Mouse (Mus musculus): ENCODE data around the gene Tmem72. TPM values are rescaled to one million over a fixed set of nuclear protein-coding genes. Genes with fewer than 3 reads are reported as not detected.

The Tmem72 gene
- total RNA-seq, 2 experiments from 2014 or later: 0.16 to 0.33 TPM

DNA sequence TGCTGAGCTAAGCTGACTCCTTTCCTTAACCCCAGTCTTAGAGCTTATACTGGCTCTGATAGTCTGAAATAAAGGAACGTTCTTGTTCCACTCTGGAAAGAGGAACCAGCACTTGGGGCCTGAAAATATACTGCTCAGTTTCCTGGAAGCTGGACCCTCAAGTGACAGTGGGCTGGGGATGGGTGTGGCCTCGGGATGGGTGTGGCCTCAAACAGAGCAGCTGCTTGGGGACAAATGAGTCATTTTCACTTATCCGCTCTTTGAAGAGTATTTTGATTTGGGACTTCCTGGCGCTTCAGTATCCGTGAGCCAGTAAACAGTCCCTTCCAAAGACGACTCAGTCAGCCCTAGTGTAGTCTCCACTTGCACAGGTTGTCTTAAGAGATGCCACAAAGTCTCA lies 34.4 kb downstream of the Tmem72 start:
- no peak for DNase-seq (ENCODE audit: low spot score in 2 of 2)

DNA sequence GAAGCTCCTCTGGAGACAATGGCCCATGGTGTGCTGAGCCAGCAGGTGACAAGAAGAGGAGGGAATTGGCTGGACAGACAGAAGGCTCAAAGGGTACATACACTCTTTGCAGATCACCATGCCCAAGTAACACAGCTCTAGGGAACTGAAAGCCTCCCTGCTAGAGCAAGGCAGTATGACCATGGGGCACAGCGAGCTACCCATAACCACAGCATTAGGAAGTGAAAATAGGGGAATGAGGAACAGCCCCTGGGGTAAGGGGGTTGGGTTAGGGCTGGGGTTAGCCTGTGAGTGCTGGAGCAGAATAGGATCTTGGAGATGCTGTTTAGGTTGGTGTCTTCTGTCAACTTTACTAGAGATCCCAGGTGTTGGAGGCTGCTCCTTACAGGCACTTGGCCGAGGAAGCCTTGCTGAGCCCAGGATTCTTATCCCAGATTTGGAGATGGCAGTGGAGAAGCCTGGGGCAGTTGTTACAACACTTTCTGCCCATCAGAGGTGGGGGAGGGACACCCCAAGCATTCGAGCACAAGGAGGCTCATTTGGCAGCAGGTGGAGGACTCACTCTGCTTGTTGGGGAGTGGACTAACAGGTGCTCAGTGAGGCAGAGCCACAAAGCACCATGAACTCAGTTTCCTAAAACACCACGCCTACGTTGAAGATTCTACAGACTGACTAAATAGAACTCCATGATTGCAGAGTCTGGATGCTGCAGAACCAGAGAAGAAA lies 37.0 kb downstream of the Tmem72 start:
- DNase-seq (ENCODE audit: low spot score in 2 of 2): no peak

DNA sequence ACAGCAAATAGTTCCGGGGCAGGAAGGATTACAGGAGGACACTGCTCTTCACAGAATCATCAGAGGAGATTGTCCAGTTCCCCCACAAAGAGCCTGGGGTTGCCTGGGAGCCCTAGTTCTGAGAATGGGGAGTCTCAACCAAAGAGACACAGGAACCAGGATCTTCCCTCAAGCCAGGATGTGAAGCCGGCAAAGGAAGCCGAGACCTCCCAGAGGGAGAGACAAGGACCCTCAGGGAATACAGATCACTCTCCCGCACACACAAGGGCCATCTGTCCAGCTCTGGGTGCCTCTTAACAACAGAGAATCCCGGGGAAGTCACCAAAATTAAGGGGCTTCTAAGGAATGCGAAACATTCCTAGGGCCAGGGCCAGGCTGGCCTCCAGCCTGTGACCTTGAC lies 39.4 kb downstream of the Tmem72 start:
- no peak for DNase-seq (ENCODE audit: low spot score in 2 of 2)

DNA sequence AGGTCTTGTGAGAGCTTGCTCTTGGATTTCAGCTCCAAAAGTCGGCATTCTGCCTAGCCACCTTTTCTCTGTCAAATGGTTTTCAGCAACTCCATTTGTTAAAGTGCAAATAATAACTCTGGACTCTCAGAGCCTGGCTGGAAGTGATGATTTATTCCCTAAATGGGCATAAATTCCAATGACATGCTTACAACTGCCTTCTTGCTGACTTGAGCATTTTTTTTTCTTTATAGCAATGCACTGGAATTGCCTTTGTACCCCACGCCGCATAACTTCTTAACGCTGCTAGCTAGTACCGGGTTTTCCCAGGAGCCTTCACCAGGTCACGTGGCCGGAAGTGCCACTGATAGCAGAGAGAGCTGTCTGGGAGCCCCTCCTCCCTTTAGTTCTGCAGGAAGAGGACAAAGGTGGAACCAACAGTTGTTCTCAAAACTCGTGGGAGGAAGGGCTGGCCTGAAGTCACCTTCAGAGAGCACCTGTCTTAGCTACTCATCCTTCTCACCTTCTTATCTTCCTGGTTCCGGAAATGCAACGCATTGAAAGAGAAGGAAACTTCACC lies 40.3 kb downstream of the Tmem72 start:
- DNase-seq (ENCODE audit: low spot score in 2 of 2): no peak

DNA sequence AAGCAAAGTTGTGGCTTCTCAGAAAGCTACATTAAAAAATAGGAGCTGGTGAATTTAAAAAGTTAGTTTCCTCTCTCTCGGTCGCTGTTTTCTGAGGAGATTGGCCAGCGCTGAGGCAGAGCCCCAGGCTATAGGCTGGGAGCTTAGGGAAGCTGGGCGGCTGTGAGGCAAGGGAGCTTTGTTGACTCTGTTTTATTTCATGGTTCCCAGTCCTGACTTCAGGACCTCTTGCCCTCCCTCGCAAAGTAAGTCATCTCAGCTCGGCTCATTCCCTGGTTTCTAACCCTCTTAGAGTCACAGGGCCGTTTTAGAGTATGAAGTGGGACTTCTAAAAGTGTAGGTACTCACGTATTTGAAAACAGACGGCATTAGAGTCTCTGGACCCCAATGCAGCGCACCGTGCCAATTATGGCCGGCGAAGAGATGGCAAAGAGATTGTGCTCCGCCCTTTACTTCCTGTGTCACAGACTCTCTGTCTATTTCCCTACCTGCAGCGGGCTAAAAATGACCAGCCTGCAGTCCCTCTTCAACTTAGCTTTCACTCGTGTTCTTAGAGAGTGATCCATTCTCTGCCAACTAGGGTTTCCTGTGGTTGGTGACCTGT lies 42.3 kb downstream of the Tmem72 start:
- DNase-seq (ENCODE audit: low spot score in 2 of 2): no peak

DNA sequence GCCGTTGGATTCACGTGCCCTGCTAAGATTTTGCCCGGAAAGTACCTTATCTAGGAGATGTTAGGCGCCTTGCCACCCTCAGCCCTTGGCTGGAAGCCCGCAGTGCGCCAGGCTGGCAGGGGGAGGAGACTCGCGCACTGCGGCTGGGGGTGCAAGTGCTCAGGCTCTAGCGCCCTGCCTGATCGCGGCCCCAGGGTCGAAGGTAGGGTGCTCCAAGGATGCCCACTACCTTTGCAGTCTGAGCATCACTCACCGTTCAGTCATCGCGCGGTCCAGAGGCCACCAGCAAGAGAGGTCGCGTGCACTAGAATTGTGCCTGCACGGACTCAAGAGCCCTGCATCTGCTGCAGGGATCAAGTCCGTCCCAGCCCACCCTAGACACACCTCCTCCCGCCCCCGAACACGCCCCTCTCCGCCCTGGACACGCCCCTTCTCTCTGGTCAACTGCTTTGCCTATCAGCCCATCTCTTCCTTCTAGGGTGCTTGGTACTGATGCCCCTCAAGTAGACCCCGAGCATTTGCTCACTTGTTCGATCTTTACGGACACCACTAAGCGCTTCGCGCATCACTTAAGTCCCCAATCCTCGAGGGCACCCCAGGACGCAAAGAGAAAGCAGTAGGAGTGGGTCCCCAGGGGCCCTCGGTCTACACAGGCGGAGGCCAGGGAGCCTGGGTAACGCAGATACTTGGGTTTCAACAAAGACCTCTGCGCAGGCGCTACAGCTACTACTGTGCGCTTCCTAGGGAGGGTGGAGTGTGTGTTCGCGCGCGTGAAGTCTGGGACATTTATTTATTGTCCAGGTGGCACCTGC lies 43.0 kb downstream of the Tmem72 start, which contains the start of gene Rassf4:
Rassf4 (minus strand) TSS at position 482 of the 812 bp plus-strand sequence.
- peak; percentile 59 to 65 for DNase-seq (ENCODE audit: low spot score in 2 of 2)

DNA sequence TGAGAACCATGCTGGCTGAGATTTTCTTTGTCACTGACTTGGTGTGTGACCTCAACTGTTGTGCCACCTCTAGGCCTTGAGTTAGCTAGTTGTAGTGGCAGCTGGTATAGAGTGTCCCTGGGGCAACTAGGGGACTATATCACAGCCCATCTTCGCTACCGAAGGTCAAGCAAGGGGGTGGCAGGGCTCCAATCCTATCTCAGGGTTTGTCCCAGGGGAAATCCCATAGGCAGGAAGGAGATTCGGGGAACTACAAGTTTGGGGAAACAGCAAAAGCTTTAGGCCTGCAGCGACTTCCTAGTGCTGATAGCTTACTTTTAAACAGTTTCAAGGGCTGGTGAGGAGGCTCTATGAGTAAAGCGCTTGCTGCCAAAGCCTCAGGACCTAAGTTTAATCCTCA lies 44.4 kb downstream of the Tmem72 start:
- no peak for DNase-seq (ENCODE audit: low spot score in 2 of 2)

DNA sequence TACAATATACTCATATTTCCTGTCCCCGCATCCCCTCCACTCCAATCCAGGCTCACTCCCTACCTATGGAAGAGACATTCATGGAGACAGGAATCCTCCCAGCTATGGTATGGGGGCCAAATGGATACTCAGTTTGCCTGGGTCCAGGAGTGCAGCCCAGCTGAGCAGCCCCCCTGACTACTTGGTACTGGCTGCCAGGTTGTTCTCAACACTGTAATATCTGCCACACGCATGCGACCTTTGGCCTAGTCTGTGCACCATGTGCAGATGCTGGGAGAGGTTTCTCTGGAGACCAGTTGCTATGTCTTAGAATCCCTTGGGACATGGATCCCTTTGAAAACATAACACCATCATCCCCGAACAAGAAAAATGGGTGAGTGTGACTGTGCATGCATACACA lies 44.9 kb downstream of the Tmem72 start:
- DNase-seq (ENCODE audit: low spot score in 2 of 2): no peak

DNA sequence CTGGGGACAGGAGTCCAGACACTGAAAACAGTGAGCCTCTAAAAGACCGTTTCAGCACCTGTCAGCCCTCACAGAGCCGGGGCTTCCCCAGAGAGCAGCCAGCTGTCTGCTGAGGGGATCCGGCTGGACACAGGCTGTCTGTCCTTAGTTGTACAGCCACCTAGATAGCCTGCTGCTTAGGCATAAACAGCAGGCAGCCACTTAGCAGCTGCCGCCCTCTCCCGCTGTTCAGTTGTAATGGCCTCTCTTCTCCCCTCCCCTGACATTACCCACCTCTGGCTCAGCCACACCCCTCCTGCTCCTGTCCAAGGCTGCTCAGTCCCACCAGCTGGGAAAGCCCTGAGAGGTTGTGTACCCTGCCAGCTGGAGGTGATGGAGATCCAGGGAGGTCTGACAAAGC lies 45.7 kb downstream of the Tmem72 start:
- no peak for DNase-seq (ENCODE audit: low spot score in 2 of 2)

DNA sequence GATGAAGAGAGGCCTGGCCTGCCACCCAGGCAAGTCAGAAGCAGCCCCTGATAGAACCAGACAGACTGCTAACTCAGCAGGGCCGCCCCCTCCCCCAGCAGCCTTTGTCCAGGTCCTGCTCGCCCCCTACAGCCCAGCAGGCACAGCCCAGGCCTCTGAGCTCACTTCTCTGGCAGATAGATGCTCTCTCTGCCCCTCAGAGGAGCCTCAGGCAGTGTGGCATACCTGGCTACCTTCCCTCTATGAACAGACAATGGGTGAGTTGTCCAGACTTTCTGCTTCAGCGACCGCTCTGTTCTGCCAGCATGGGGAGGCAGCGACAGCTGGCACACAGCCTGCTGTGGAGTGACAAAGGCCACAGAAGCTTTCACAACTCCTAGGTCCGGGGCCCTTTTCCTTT lies 46.6 kb downstream of the Tmem72 start:
- DNase-seq (ENCODE audit: low spot score in 2 of 2): no peak

DNA sequence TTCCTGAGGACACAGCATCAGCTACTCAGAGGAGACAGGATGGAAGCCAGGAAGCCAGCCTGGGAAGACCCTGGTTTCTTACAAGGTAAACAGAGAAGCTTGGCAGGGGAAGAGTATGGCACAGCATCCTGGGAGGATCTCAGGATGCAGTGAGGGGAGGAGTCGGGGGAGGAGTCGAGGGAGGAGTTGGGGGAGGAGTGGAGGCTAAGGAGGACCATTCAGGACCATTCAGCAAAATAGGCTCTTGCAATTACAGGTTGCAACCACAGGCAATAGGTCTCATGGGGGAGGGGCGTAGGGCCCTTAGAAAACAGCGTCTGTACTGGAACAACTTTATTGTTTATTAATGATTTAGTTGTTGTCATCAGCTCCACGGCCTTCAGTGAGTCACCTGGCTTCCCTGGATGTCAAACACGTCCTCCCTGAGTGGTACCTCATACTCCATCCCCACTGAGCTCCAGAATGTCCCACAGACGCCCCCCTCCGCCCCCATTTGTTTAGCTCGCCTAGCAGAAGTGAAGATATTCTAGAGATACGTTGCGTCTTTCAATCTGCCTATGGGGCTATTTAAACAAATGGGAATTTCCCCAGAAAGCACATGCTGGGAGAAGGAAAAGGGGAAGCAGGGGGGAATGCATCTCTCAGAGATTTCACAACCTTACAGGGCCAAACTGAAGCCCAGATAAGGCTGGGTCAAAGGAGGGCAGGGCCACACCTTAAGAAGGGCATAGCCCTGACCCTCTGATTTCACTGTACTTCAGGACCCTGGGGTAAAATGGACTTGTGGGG lies 47.8 kb downstream of the Tmem72 start:
- no peak for DNase-seq (ENCODE audit: low spot score in 2 of 2)

DNA sequence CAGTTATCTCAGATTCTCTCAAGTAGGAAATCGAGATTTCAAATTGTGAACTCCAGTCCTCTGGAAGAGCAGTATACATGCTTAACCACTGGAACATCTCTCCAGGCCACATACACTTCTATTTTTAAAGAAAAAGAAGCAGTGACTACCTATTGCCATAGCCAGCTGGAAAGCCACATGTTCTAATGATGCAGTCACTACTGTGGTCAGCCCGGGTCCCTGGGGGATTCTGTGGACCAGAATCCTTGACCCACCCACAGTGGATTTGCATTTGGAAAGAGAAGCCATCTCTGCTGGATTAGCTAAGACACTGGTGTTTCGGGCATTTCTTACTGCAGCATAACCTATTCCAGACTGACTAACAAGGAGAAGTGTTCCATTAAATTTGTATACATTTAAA lies 49.3 kb downstream of the Tmem72 start:
- DNase-seq (ENCODE audit: low spot score in 2 of 2): no peak

DNA sequence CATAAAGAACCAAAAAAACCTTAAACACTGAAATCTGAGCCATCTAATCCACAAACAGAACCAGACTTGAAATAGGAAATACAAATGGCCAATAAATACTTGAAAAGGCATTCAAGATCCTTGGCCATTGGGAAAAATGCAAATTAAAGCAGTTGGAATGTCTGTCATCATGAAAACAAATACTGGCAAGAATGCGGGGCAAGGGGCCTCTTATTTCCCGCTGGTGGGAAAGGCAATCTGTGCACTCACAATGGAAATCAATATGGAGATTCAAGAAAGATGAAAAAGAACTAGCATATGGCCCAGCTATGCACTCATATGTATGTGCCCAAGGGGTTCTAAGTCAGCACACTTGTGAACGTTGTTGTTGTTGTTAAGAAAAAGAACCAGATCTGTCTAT lies 49.8 kb downstream of the Tmem72 start:
- no peak for DNase-seq (ENCODE audit: low spot score in 2 of 2)

DNA sequence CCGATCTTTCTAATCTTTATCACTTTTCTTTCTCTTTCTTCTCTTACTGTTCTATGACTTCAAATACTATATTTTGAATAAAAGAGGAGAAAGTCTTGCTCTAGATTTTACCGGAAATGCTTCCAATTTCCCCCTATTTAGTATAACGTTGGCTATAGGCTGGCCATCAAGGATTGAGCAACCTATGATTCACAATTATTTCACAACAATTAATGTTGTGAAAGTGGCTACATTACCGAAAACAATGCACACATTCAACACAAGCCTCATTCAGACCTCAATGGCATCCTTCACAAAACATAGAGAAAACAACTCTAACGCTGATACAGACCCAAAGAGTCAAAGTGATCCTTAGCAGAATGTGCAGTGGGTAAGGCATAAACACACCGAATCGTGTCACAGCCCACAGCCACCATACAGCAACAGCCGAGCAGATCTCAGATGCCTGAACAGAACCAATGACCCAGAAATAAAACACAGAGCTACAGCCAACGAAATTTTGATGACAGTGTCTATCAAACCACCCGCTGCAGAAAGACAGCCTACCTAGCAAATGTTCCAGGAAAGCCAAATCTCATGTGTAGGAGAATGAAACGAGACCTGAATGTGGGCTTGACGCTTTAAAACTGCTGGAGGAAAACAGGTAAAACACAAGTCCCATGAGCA lies 50.5 kb downstream of the Tmem72 start:
- no peak for DNase-seq (ENCODE audit: low spot score in 2 of 2)

DNA sequence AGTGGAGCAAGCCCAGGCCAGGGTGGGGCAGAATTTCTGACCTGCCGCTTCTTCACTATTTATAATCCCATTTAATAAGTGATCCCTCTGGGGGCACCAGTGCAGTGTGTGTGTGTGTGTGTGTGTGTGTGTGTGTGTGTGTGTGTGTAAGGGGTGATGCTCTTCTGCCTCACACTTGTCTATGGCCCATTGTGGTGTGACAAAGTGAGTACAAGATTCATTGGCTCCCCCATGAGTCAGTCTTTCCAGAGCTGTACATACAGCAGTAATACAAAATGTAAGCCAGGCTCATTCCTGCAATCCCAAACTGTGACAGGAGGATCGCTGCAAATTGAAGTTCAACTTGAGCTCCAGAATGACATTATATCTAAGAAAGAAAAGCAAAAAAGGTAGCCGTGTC lies 51.9 kb downstream of the Tmem72 start:
- no peak for DNase-seq (ENCODE audit: low spot score in 2 of 2)

DNA sequence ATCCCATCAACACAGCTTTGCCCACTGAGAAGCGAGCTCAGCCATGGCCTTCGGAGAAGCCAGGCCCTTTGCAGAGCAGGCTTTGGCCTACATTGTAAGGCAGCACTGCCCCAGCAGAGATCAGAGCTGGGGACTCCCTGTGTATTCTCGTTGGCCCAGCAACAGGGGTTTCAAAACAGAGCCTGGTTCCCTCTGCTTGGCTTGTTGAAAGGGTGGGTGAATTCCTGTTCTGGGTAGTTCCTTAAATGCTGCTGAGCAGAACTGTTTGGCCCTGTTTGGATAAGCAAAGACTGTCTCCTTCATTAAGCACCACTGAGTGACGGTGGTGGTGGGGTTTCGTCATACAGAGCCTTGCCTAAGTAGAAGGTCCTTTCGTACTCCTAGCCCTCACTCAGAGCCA lies 52.7 kb downstream of the Tmem72 start:
- DNase-seq (ENCODE audit: low spot score in 2 of 2): no peak

DNA sequence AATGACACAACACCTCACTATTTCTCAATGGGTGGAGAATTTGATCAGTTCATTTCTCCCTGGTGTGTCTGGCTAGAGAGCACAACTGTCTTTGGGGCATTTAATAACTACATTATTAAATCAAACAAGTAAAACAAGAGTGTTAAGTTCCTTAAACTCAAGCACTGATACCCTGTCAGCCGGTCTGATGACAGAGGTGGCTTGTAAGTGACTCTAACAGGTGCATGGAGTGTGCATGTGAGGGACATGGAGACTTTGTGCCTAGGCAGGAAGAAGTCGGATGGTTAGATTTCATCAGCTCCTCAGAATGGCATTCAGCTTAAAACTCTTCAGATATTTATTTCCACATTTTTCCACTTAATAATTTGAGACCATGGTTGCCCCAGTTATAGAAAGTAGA lies 53.3 kb downstream of the Tmem72 start:
- no peak for DNase-seq (ENCODE audit: low spot score in 2 of 2)

DNA sequence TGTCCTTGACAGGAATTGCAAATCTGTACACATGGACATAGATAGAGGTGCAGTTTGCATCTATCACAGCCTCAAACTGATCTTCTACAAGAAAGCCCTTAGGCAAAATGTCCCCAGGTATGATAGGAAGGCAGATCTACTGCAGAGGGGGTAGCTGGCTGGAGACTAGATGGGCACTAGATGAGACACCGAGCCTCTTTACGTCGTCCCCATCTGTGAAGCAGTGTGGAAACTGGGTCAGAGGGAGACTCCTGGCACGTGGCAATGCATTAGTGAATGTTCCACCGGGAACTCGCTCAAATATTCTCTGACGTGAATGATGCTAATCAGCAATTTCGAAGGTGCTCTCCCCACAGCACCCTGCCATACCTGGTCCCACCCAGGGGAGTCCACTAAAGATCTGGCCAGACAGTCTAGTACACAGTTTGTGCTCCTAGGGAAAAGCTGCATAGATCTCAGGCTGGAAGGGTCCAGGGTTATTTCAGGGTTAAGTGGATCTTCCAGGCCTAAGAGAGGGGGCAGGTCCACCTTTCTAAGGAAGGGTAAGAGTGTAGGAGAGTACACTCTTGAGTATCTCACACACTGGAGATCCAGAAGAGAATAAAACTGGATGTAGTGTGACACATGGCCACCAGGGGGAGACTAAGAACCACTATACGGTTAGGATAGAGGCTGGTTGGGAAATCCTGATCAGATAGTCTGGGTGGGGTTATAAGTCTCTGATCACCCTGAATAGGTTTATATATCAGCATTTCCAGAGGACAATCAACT lies 62.8 kb downstream of the Tmem72 start:
- DNase-seq (ENCODE audit: low spot score in 2 of 2): peak; percentile 60 to 68

DNA sequence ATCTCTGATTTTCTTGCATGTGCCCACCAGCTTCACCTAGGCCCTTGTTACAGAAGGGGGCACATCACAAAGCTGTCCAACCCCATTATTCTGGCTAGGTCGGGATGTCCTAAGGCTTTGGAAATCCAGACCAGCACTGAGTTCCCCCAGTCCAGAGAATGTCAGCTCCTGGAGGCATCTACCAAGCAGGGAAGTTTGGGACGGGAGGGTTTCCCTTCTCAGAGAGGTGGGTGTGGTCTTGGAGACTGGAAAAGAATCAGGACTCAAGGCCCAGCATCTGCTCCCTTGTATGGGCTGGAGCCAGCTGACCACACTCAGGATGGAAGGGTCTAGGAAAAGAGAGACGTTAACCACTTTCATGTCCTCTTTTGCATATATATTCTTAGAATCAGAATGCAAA lies 63.5 kb downstream of the Tmem72 start:
- DNase-seq (ENCODE audit: low spot score in 2 of 2): no peak

Data from left cerebral cortex, adult 18-20 months (tissue).